Mouse (Mus musculus) lung, postnatal 10 days (tissue): Measurements from ENCODE around the gene Peli2.
"Not testable (repeated sequence)": the region's sequence is repeated elsewhere in the genome, so short reads cannot be mapped to it uniquely, and the experiment has no call there.

Source experiments
- DNase-seq: peaks from one replicate; pipeline ENCODE4 v3.0.0; 2021

The Peli2 gene

DNA sequence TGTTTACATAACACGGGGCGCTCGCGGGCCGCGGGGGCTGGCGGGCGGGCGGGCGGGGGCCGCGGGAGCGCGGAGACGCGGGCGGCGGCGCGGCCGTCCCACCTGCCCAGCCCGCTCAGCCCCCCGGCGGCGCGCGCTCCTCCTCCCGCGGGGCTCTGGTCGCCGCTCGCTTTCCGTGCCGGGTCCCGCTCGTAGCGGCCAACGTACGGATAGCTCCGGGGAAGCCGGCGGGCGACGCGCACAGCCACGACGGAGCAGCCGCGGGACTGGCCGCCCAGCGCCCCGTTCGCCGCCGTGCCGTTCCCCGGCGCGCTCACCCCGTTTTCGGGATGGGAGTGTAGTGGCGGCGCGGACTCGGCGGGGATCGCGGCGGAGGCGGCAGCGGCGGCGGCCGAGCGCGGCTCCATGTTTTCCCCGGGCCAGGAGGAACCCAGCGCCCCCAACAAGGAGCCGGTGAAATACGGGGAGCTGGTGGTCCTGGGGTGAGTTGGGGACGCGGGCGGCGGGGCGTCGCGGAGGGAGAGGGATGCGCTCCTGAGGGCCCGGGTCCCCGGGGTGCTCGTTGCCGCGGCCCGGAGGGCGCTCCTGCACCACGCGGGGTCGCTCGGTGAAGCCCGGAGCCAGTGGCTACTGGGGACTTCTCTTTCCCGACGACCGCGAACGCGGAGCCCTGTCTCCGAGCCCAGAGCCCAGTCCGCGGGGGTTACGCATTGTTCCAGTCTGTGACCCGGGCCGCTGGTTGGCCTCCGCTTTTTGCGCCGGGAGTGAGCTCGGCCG is at the start of gene Peli2:
Gene Peli2, plus strand, starts transcription at position 72 of the 777 bp plus-strand sequence.
- peak; percentile 83 for DNase-seq

DNA sequence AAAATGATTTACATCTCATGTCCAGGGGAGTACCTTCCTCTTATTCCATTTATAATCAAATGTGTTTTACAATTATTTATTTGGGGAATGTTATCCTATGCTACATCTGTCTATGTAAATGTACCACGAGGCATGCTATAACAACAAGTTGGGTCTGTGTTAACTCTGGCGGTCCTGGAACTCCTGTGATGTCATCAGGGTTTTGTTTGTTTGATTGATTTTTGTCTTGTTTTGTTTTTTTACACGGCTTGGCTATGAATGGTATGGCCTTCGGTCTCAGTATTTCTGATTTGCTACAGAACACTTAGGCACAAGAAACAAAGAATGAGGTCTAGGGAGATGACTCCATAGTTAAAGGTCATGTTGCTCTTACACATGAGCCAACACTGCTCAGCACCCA is 48.5 kb upstream of the Peli2 start:
- DNase-seq: no peak

DNA sequence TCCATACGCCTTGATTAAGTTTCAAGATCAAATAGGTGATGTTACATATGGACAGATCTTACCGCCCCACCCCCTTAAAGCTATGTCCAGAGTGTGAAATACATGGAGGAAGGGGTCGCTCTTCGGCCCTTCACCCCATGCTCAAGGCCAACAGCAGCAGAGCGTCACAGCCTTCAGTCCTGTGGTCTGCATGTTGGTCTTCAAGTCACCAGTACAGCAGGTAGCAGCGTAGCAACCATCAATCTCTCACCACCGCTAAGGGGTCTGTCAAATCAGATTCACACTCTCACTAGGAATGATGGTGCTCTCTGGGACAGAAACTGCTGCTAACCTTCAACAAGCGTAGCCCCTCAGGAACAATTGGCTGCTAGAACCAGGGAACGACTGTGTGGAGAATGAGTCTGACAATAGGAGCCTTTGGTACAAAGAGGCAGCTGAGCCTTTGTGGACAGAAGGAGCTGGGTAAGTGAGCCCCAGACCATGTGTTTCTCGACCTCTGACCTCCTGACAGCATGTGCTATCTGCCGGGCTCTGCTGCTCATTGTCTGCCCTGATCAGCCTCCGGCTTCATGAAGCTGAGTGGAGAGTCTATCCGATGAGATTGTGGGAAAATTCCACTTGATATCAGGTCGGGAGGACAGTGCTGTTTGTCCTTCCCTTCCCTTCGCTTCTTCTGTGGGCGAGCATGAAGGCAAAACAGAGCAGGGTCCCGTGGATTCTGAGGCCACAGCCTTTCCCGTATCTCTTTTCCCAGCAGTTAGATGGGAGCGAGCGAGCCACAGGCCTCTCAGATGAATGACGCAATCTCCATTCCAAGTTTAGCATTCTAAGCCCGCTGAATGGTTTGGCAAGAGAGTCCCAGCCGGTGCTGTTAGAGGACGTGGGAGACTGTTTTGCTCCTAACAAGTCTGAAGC is 47.1 kb upstream of the Peli2 start:
- DNase-seq: peak; percentile 73

DNA sequence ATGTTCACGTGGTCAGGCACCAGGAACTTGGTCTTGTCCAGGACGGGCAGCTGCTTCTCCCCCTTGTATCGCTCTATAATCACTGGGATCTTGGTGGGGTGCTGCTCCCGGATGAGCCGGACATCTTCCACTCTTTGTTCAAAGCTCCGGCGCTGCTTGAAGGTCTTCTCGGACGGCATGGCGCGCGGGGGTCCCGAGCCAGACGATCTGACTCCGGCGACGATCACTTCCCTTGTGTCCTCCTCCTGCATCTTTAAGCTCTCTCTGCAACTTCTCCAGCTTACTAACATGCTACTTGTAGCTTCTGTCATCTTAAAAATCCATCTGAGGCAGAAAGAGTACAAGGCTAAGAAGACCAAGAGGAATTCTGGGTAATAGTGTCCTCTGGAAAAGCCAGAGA is 41.0 kb upstream of the Peli2 start:
- not testable (repeated sequence) for DNase-seq

DNA sequence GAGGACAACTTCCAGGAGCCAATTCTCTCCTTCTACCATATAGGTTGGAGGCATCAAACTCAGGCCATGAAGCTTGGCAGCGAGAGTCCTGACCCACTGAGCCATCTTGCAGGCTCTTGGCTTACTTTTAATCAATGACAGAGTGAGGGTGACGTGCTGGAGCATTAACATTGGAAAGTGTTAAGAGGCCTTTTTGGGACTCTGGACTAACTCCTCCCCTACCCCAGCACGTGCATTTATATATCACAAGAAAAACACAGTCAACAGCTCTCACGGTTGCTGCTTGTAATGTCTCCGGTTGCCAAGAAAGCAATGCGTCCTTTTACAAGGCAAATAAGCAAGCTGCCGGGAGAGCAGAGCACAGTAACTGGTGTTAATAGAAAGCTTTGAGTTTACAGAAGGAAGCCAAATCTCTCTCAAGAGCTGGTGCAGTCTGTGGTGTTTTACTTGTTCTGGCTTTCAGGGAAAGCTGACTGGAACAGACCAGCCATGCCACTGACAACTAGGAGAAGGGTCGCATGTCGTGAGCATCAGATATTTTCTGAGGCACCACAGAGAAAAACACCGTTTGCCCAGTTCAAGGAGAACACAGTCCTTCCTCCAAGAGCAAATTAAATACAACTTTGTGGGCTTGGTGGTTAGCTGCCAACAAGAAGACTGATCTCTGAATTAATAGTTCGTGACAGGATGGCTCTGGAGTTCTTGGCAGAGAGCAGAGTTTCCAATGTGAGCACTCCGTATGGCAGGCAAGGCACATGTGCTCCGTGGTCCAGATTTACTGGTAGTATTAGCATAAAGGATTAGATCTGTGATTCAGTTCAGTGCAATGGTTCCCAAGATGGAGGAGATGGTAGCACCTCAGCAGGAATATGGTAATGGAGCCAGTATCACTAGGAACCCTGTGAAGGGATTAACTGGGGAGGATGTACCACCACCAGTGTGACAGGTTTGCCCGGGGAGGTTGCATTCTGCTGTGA is 36.5 kb upstream of the Peli2 start:
- peak; percentile 43 for DNase-seq

DNA sequence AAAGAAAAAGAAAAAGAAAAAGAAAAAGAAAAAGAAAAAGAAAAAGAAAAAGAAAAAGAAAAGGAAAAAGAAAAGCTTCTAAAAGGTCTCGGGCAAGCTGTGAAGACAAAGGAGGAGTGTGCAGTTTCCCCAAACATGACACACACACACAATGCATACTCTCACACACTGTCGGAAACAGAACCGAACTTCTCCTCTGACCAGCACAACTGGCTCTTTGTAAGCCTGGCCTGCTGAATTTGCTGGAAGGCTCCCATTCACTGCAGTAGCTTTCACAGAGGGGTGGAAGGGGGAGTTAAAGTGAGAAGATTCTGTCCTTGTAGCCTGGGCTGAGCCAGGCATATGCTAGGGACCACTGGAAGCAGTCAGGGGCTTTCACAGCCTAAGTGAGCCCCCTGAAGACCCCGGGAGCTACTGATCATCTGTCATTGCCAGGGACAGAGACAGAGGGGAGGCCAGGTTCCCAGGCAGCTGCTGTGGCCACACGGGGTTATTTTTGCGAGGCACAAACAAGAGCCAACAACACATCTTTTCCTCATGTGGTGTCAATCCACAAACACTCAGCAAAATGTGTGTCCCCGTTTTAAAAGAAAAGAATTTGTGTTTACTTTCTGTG is 33.8 kb upstream of the Peli2 start:
- DNase-seq: peak; percentile 18

DNA sequence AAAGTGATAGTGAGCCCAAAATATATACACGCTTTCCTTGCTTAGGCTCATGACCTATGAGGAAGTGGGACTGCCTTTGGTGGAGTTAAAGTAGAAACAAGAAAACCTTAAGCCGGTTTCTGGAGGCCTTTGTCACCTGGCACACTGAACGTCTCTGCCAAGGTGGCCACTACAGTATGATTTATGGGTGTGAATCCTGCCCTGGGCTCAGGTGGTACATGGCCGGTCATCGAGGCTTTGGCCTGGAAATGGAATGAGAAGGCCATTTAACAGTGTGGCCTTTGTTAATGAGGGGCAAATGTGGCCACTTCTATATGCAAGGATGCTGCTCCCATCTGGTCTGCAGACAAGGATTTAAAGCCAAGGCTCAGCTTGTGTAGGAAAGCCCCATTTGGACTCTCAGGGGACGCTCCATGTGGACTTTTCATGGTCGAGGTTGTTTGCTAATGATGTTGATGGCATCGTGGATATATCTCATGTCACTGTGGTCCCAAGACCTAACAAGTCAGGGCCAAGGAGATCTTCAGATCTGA is 33.3 kb upstream of the Peli2 start:
- DNase-seq: no peak

DNA sequence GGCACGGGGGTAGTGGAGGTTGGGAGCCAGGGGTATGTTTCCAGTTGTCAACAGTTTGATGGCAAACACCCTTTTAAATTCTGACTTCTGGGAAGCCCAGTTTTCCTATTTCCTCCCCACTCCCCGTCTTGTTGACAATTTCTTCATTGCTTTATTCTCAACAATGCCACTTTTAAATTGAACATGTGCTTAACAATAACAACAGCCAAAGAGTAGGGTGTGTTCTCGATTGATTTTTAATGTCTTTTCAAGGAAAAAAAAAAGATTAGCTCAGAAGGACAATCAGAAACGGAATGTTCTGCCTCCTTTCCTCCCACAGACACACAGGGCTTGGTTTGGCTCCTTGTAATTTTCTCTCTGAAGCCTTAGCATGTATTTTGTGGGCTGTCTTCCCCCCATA is 30.2 kb upstream of the Peli2 start:
- no peak for DNase-seq

DNA sequence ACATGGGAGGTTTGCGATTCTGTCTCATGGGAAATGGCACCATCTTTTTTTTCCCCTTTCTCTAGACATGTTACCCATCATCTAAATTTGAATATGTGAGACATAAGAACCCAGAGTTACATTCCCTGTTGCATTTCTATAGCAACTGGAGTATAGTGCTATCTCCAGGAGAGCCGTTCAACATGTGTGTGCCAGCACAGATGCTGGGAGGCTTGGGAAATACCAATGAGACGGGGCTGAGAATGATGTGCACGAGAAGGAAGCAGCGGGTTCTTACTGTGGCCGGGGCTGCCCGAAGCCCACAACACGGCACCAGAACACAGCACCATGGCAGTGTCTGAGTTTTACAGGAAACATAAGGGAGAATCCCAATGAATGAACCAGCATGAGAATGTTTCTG is 29.5 kb upstream of the Peli2 start:
- no peak for DNase-seq

DNA sequence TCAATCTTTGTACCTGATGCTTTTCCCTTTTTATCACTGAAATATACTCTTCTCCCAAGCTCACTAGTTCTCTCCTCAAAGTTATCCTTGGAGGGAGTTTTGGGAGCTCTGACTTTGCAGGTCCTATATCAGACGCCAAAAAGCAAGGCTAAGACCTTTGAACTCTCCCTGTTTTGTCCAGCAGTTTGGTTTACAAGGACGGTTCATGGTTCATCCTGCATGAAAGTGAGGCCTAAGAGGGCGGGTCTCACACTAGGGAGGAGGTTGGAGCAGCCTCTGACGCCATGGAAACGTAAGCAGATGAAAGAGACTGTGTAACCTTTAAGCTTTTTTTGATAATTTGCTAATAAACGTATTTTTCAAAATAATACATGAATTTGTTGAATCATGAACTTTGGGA is 22.4 kb upstream of the Peli2 start:
- no peak for DNase-seq

DNA sequence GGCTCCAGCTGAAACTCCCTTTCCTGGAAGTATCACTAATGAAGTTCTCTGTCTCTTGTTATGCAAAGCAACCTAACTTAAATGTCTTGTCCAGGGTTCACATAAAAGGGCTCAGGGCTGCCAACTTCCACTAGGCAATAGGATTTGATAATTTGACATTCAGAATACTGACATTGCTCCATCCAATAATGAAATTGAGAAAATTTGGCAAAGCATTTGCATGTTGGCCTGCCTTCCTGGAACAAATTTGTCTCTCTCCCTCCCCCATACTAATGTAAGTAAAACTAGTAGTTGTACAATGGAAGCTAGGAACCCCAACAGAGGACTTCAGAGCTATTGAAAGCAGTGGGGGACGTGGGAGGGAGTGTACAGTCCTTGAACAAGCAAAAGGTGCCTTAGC is 21.3 kb upstream of the Peli2 start:
- no peak for DNase-seq

DNA sequence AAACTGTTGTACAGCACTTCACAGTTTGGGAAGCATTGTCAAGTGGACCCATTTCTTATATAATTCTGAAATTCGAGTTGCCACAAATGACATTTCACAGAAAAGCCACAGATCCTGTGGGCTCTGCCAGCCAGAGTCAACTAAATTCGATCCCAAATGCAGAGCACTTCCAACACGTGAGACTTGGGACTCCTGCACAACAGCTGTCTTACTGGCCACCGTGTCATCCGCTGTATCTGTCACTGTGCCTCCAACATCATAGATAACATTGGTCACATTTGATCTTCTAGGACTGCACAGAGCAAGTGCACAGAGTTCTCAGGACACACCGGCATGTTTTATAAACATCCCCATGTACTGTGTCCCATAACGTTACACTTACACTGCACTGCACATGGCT is 14.2 kb upstream of the Peli2 start:
- DNase-seq: no peak

DNA sequence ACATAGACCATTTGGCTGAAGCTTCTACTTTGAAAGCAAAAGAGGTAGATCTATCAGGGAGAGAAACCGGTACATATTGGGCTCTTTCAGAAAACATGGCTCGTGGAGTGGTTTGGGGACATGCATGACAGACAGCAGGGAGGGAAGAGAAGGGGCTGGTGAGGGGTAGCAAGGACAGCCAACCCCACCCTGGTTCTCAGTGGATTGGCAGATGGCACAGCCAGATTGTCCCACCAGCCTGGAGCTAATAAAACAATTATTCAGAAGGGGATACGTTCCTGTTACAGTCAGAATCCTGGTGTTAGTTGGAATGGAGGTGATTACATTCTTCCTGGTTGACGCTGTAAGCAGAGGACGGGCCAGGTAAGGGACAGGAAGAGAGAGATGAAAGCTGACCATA is 2.6 kb upstream of the Peli2 start:
- DNase-seq: no peak

DNA sequence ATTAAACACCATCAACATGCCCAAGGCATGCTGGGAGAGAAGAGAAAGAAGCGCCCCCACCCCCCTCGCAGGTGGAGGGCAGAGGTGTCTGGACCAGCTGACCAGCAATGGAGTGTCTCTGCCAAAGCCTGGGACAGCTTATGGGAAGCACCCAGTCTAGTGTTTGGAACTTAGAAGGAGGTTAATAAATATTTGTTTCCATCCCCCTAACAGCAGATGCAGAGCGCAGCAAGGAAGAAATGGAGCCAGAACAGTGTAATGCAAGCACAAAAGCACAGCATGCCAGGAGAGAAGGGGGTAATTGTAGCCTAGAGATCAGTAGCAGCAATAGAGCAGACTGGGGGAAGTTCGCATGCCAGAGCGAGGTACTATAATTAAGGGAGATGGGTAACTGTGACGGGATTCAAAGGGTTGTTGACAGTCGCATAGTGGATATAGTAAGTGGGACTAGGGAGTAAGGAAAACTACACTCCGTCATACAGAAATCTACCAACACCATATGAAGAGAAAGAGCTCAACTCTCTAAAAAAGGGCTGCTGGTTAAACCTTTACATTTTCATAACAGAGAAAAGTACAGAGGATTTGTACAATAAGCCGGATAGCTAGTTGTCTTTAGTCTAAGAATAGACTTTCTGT is 1.5 kb upstream of the Peli2 start:
- no peak for DNase-seq

DNA sequence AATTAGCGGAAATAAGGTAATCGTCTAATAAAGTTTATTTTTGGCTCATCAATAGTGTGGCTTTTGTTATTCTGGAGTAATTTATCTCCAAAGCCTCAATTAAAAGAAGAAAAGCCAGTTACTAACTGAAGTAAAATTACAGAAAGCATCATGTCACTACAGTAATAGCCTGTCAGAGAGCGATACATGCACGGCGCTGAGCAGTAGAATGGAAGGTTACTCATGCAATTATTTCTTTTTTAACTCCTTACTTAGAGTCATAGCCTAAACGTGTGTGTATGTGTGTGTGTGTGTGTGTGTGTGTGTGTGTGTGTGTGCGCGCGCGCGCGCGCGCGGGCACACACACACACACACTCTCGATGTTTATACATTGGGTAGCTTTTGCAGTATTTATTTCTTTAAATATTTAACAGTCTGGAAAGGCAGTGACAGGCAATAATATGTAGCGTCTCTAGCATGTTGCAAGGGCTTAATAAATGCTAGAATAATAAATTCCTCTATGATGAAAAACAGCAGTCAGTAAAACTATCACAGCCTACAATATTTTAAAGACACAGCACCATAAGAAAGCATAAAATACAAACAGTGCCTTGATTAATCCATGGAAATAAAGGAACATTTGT is 864 bp upstream of the Peli2 start:
- DNase-seq: no peak

DNA sequence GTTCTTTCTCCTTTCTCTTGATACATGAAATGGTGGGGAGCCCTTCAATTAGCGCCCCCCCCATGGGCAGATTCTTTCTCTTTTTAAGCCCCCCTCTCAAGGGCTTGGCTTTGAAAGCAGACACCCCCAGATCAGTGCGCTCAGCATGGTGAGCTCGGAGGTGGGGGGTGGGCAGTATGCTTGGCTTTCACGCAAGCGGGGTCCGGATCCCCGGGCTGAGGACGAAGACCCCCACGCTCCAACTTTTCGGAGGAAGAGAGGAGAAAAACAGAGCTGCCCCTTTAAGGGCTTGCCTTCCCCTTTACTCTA is 226 bp upstream of the Peli2 start:
- DNase-seq: peak; percentile 71

DNA sequence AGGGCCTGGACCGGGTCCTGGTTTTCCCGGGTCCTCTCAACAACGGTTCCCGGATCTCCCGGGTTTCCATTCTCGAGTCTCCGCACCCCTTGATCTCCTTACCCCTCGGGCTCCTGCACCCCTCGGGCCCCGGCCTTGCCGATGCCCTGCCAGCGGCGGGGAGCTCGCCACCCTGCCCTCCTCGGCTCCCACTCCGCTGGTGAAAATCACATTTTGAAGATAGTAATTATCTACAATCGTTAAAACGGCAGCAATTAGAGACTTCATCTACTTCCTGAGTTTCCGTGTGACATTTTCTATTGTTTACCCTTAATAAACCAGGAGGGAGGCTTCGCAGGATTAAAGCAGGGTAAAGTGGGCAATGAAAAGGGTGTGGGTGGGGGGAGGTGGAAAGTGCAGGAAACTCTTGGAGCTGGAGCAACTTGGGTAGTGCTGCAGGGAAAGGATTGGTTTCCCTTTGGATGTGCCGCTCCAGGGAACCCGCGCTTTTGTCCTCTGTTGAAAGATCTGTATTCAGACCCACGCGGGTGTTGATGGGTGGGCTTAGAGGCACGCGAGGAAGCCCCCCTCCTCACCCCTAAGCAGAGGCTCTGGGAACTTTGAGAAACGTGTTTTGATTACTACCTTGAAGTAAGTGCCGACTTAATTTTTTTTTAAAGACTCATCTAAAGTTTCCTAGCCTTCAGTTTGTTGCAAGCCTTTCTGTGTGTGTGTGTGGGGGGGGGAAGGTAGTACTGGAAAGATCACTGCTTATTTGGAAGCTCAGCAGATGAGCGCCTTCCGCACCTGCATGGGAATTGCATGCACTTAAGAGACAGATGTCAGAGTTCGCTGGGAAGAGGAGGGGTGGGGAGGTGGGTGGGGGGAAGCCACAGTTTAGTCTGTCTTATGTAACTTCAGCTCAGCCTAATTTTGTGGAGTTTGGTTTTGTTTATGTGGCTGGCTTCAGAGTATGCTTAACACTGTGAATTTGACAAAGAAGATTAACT is 1.2 kb downstream of the Peli2 start:
- peak; percentile 53 for DNase-seq

DNA sequence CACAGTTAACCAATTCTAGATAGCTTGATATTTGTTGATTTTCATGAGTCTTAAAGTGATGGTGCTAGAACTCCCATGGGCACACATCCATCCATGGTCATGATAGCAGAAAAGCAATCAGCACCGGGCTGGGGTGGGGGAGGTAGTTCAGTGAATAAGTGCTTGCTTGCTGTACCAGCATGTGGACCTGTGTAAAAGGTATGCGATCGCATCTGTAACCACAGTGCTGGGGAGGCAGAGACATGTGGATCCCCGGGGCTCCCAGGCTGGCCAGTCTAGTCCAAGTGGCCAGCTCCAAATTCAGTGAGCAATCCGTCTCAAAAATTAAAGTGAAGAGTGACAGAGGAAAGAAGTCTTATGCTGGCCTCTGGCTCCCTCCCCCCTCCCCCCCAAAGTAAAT is 3.4 kb downstream of the Peli2 start:
- no peak for DNase-seq

DNA sequence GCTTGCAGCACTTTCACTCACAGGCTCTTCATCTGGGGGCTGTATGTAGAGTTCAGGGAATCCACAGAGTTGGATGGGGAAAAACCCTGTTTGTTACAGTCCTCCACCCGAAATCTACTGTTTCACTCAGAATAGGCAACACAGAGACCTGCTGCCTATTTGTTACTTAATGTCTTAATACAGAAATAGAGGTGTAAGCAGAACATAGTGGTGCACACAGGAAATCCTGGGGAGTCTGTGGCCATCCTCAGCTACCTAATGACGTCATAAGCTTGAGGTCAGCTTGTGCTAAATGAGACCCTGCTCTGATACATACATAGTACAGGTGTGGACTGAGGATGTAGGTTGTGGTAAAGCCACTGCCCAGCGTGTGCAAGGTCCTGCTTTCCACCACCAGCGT is 4.2 kb downstream of the Peli2 start:
- DNase-seq: no peak

DNA sequence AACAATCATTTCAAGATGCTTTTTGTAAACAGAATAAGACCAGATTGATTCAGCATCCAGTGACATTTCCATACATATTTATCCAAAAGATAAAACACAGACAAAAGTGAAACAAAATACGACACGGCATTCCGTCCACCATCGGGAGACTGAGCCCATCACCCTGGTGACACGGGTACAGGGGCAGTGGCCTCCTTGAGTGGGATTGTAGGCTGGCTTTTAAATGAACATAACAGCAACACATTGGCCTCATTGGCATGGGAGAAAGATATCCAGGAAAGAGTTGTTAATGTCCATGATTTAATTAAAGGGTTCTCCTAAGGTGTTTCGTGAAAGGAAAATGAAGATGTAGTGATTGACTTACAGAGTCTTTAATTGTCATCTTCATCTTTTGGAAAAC is 5.3 kb downstream of the Peli2 start:
- DNase-seq: no peak
